Comparison of ENCODE assay signal across 7 mouse cellular contexts in the genomic region with DNA sequence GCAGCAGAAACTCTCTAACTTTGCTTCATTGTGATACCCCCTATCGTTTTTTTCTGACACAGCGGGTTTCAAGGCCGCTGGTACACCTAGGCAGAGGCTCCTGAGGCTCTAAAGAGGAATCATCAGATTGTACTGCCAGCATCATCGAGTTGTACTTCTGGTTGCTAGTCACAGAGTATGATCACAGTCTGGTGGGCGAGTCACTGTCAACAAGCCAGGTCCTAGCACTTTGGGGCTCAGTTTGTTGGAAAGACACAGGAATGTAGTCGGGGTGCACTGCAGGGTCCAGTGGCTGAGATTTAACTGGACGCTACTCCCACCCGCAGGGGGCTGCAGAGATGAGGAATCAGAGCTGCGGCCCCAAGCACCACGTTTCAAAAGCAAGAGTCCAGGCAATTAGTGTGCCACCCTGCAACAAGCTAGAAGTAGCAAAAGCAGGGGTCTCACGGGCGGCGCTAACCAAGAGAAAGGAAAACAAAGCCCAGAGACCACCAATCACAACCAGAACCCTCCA. TPM values are rescaled to one million over a fixed set of nuclear protein-coding genes. Genes with fewer than 3 reads are reported as not detected.
DNase-seq lines count a peak whose midpoint lies in the region; ATAC-seq and TF ChIP-seq lines count a peak whose summit lies in the region.

No protein-coding gene starts in this region.

- peak overlapping the region; percentile 51 for H3K4me3 ChIP-seq in lung, postnatal 0 days (ENCODE audit: low read depth, low read length)
- peak overlapping the region; percentile 53 for H3K4me3 ChIP-seq in embryonic facial prominence, embryonic 14.5 days (ENCODE audit: low read depth, low read length)
- peak overlapping the region; percentile 54 for H3K4me3 ChIP-seq in hindbrain, embryonic 16.5 days (ENCODE audit: low read length)
- H3K4me3 ChIP-seq in midbrain, embryonic 13.5 days (replicated peaks), result peak overlapping the region; percentile 49

- no peaks in the 10 kb centered on the region for H3K27me3 ChIP-seq in lung, postnatal 0 days (replicated peaks; ENCODE audit: insufficient read depth, low read length)
- no peaks in the 10 kb centered on the region for H3K27me3 ChIP-seq in embryonic facial prominence, embryonic 14.5 days (replicated peaks; ENCODE audit: control insufficient read depth, insufficient read depth, low read length)
- H3K27me3 ChIP-seq in hindbrain, embryonic 16.5 days (replicated peaks; ENCODE audit: control insufficient read depth, insufficient read depth, low read length), result no peaks in the 10 kb centered on the region
- no peaks in the 10 kb centered on the region for H3K27me3 ChIP-seq in midbrain, embryonic 13.5 days

- H3K9ac ChIP-seq in lung, postnatal 0 days (replicated peaks; ENCODE audit: low read depth), result peak overlapping the region; percentile 26; the same call in 1 of the 2 replicates
- H3K9ac ChIP-seq in embryonic facial prominence, embryonic 14.5 days (ENCODE audit: low read depth, low read length), result peak overlapping the region; percentile 66
- H3K9ac ChIP-seq in hindbrain, embryonic 16.5 days (ENCODE audit: low read depth, low read length), result peak overlapping the region; percentile 67
- H3K9ac ChIP-seq in midbrain, embryonic 13.5 days (replicated peaks), result peak overlapping the region; percentile 61

- TF ChIP-seq EP300 in lung, postnatal 0 days (IDR thresholded peaks at IDR 0.05), result no peak

- no peaks in the 10 kb centered on the region for H3K9me3 ChIP-seq in lung, postnatal 0 days (ENCODE audit: low read length)
- H3K9me3 ChIP-seq in embryonic facial prominence, embryonic 14.5 days (ENCODE audit: control insufficient read depth, low read length), result no peaks in the 10 kb centered on the region
- H3K9me3 ChIP-seq in hindbrain, embryonic 16.5 days (ENCODE audit: control insufficient read depth, low read length), result no peaks in the 10 kb centered on the region
- H3K9me3 ChIP-seq in midbrain, embryonic 13.5 days, result no peaks in the 10 kb centered on the region

- peak; percentile 32; the same call in 1 of the 2 replicates for TF ChIP-seq CTCF in lung, postnatal 0 days (IDR thresholded peaks at IDR 0.05)

- DNase-seq in lung, postnatal 0 days (ENCODE audit: low spot score), result peak; percentile 8
- DNase-seq in lung, postnatal 25 days (ENCODE audit: low spot score), result no peak
- no peak for DNase-seq in embryonic facial prominence, embryonic 14.5 days (ENCODE audit: low spot score)
- DNase-seq in natural killer cell, adult 2 months (ENCODE audit: low spot score in 2 of 2), result no peak
- DNase-seq in urinary bladder, postnatal 14 days (ENCODE audit: low spot score), result no peak

- H3K4me2 ChIP-seq in lung, postnatal 0 days (replicated peaks; ENCODE audit: low read depth, low read length), result peak overlapping the region; percentile 62
- peak overlapping the region; percentile 65 for H3K4me2 ChIP-seq in embryonic facial prominence, embryonic 14.5 days (ENCODE audit: low read depth, low read length)
- H3K4me2 ChIP-seq in hindbrain, embryonic 16.5 days (ENCODE audit: low read length), result peak overlapping the region; percentile 69
- H3K4me2 ChIP-seq in midbrain, embryonic 13.5 days (replicated peaks), result peak overlapping the region; percentile 62

- H3K4me1 ChIP-seq in lung, postnatal 0 days (ENCODE audit: insufficient read depth, low read depth, low read length), result no peaks in the 10 kb centered on the region
- no peaks in the 10 kb centered on the region for H3K4me1 ChIP-seq in embryonic facial prominence, embryonic 14.5 days (ENCODE audit: control insufficient read depth, insufficient read depth, low read length)
- H3K4me1 ChIP-seq in hindbrain, embryonic 16.5 days (ENCODE audit: control insufficient read depth, insufficient read depth, low read depth, low read length), result no peaks in the 10 kb centered on the region
- H3K4me1 ChIP-seq in midbrain, embryonic 13.5 days (replicated peaks), result 0 out of 2 replicates have a peak, but pooled peaks cover 6% of the 10 kb centered on the region

- no peaks in the 10 kb centered on the region for H3K36me3 ChIP-seq in lung, postnatal 0 days (ENCODE audit: insufficient read depth, low read length)
- H3K36me3 ChIP-seq in embryonic facial prominence, embryonic 14.5 days (ENCODE audit: control insufficient read depth, insufficient read depth, low read length), result no peaks in the 10 kb centered on the region
- no peaks in the 10 kb centered on the region for H3K36me3 ChIP-seq in hindbrain, embryonic 16.5 days (ENCODE audit: control insufficient read depth, insufficient read depth, low read length)
- H3K36me3 ChIP-seq in midbrain, embryonic 13.5 days, result no peaks in the 10 kb centered on the region

- 6% methylated on average over 13 of the region's 13 CpGs for WGBS in lung, postnatal 0 days
- WGBS in embryonic facial prominence, embryonic 14.5 days, result 11% methylated on average over 13 of the region's 13 CpGs
- 11% methylated on average over 13 of the region's 13 CpGs for WGBS in hindbrain, embryonic 16.5 days
- WGBS in midbrain, embryonic 13.5 days, result 16% methylated on average over 13 of the region's 13 CpGs

- peak; percentile 51 for ATAC-seq in lung, postnatal 0 days
- 0 out of 2 replicates have a peak, but pooled peaks have one; percentile 1 for ATAC-seq in embryonic facial prominence, embryonic 14.5 days (ENCODE audit: low read depth)
- 0 out of 2 replicates have a peak, but pooled peaks have one; percentile 1 for ATAC-seq in hindbrain, embryonic 16.5 days
- no peak; the same call in 1 of the 2 replicates for ATAC-seq in midbrain, embryonic 13.5 days

- H3K27ac ChIP-seq in lung, postnatal 0 days (ENCODE audit: low read length), result 0 out of 2 replicates have a peak overlapping the region, but pooled peaks have one; percentile 2
- H3K27ac ChIP-seq in embryonic facial prominence, embryonic 14.5 days (replicated peaks; ENCODE audit: low read depth, low read length), result no peak overlapping the region
- peak overlapping the region; percentile 77 for H3K27ac ChIP-seq in hindbrain, embryonic 16.5 days (ENCODE audit: low read depth, low read length)
- H3K27ac ChIP-seq in midbrain, embryonic 13.5 days, result peak overlapping the region; percentile 77

RNA-seq across cellular contexts. Expression of a gene that starts 1.1 kb away (rescaled TPM):
- 51.0 and 58.1 TPM in 2 replicates for polyA plus RNA-seq in lung, postnatal 0 days (2015; fragmentation: Nextera tagmentation; extraction: Ambion mirVana)
- polyA plus RNA-seq in embryonic facial prominence, embryonic 14.5 days (2014; fragmentation: Nextera tagmentation; extraction: Ambion mirVana), result 31.4 and 31.9 TPM in 2 replicates
- 34.8 and 36.6 TPM in 2 replicates for polyA plus RNA-seq in hindbrain, embryonic 16.5 days (2015; fragmentation: Nextera tagmentation; extraction: Ambion mirVana)
- 29.3 and 36.7 TPM in 2 replicates for polyA plus RNA-seq in midbrain, embryonic 13.5 days (2015; fragmentation: Nextera tagmentation; extraction: Ambion mirVana)

RNA-seq across cellular contexts. Expression of a gene that starts 14.1 kb away (rescaled TPM):
- 20.3 and 22.3 TPM in 2 replicates for polyA plus RNA-seq in lung, postnatal 0 days (2015; fragmentation: Nextera tagmentation; extraction: Ambion mirVana)
- polyA plus RNA-seq in embryonic facial prominence, embryonic 14.5 days (2014; fragmentation: Nextera tagmentation; extraction: Ambion mirVana), result 9.0 and 10.9 TPM in 2 replicates
- 50.7 and 55.4 TPM in 2 replicates for polyA plus RNA-seq in hindbrain, embryonic 16.5 days (2015; fragmentation: Nextera tagmentation; extraction: Ambion mirVana)
- polyA plus RNA-seq in midbrain, embryonic 13.5 days (2015; fragmentation: Nextera tagmentation; extraction: Ambion mirVana), result 40.5 and 41.9 TPM in 2 replicates

RNA-seq across cellular contexts. Expression of a gene that starts 16.2 kb away (rescaled TPM):
- 7.8 and 9.1 TPM in 2 replicates for polyA plus RNA-seq in lung, postnatal 0 days (2015; fragmentation: Nextera tagmentation; extraction: Ambion mirVana)
- 13.0 and 13.3 TPM in 2 replicates for polyA plus RNA-seq in embryonic facial prominence, embryonic 14.5 days (2014; fragmentation: Nextera tagmentation; extraction: Ambion mirVana)
- 23.2 and 23.3 TPM in 2 replicates for polyA plus RNA-seq in hindbrain, embryonic 16.5 days (2015; fragmentation: Nextera tagmentation; extraction: Ambion mirVana)
- 17.5 and 19.0 TPM in 2 replicates for polyA plus RNA-seq in midbrain, embryonic 13.5 days (2015; fragmentation: Nextera tagmentation; extraction: Ambion mirVana)

RNA-seq across cellular contexts. Expression of a gene that starts 46.5 kb away (rescaled TPM):
- 373 and 463 TPM in 2 replicates for polyA plus RNA-seq in lung, postnatal 0 days (2015; fragmentation: Nextera tagmentation; extraction: Ambion mirVana)
- polyA plus RNA-seq in embryonic facial prominence, embryonic 14.5 days (2014; fragmentation: Nextera tagmentation; extraction: Ambion mirVana), result 420 and 489 TPM in 2 replicates
- 269 and 303 TPM in 2 replicates for polyA plus RNA-seq in hindbrain, embryonic 16.5 days (2015; fragmentation: Nextera tagmentation; extraction: Ambion mirVana)
- polyA plus RNA-seq in midbrain, embryonic 13.5 days (2015; fragmentation: Nextera tagmentation; extraction: Ambion mirVana), result 358 and 422 TPM in 2 replicates

RNA-seq across cellular contexts. Expression of a gene that starts 59.5 kb away (rescaled TPM):
- polyA plus RNA-seq in lung, postnatal 0 days (2015; fragmentation: Nextera tagmentation; extraction: Ambion mirVana), result 18.4 and 18.9 TPM in 2 replicates
- 19.3 and 21.8 TPM in 2 replicates for polyA plus RNA-seq in embryonic facial prominence, embryonic 14.5 days (2014; fragmentation: Nextera tagmentation; extraction: Ambion mirVana)
- polyA plus RNA-seq in hindbrain, embryonic 16.5 days (2015; fragmentation: Nextera tagmentation; extraction: Ambion mirVana), result 65.0 and 65.9 TPM in 2 replicates
- polyA plus RNA-seq in midbrain, embryonic 13.5 days (2015; fragmentation: Nextera tagmentation; extraction: Ambion mirVana), result 56.8 and 58.0 TPM in 2 replicates
